Mouse (Mus musculus) spleen, adult 2 months (tissue): Measurements from ENCODE around the gene Pml.

ENCODE experiments used
- CTCF ChIP-seq: fragments of 200-500 bp; IDR thresholded peaks from 2 replicates; pipeline ENCODE4 v1.5.1; 2011; ENCODE audit warnings: mild to moderate bottlenecking, inconsistent platforms; ENCODE audit not compliant: insufficient read depth, insufficient read length, insufficient replicate concordance; ENCODE audit errors: extremely low read depth
- POLR2A ChIP-seq: fragments of 200-500 bp; IDR thresholded peaks from 2 replicates; pipeline ENCODE4 v1.6.1; 2011; ENCODE audit warnings: low read depth, low read length, inconsistent platforms

DNA sequence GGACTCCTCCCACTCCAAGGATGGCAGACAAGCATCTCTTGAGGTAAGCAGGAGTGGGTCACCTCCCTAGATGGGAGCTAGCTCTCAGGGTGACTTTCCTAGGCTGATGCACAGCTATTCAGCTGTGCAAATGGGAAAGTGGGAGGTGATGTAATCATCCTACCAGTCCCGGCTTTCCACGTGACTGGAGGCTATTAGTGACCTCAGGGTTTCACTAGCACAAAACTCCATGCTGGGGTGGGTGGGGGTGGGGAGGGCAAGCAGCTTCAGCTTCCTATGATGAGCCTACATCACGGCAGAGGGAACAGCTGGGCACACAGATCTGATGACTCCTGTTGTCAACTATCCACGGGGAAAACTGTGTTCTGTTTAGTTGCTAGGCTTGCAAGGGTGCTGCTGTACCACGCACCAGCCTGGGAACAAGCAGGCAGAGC lies 74.8 kb downstream of the Pml start:
- TF ChIP-seq CTCF (no peak), POLR2A (no peak)
